Mouse (Mus musculus) heart, adult 2 months (tissue): ENCODE results near the gene Wipi2.

ENCODE experiments used
- CTCF ChIP-seq: fragments of 200-600 bp; IDR thresholded peaks from 2 replicates; pipeline ENCODE4 v1.8.1; 2022; ENCODE audit warnings: antibody characterized with exemption, mild to moderate bottlenecking, moderate library complexity
- EP300 ChIP-seq: fragments of 200-500 bp; IDR thresholded peaks from 2 replicates; pipeline ENCODE4 v1.6.1; 2011; ENCODE audit warnings: low read depth, low read length, control low read depth; ENCODE audit not compliant: insufficient read depth
- POLR2A ChIP-seq: fragments of 200-500 bp; IDR thresholded peaks from 2 replicates; pipeline ENCODE4 v1.6.1; 2011; ENCODE audit warnings: mild to moderate bottlenecking, low read depth, low read length, control low read depth; ENCODE audit not compliant: insufficient read depth

DNA sequence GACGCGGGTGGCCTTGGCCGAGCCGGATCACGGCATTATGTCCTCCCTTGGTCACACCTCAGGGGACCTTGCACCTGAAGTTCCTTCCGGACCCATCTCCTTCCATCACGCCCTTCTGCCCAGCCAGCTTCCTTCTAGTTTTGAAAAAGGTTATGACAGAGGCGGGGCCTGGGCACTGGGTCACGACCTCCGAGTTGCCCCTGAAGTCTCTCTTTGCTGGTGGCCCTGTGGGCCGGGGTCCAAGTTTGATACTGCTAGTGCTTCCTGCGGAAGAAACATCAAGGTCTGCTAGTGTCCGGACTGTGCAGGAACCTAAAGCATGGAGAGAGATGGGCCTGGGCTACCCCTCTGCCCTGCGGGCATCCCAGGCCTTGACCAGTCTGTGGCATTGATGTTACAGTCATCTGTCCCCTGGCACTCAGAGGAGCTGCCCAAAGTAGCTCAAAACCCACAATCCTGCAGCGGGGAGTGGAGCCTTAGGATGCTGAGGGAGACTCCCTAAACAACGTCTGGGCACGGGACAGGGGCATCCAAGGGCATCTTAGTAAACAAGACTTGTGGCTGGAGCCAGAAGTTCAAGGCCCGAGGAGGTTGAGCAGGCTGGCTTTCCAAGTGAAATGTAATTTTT lies 75.1 kb downstream of the Wipi2 start:
- TF ChIP-seq CTCF (no peak), POLR2A (no peak), EP300 (no peak)
